Mouse (Mus musculus) liver, embryonic 14.5 days (tissue): ENCODE data around the gene Mcf2l.

Experiments used
- CTCF ChIP-seq: IDR thresholded peaks from 2 replicates; pipeline ENCODE4 v1.5.1; 2016; ENCODE audit warnings: antibody characterized with exemption, low read depth, control low read depth
- EP300 ChIP-seq: IDR thresholded peaks from 2 replicates; pipeline ENCODE4 v1.6.1; 2016; ENCODE audit warnings: antibody characterized with exemption, low read depth

GRCm38 (mm10) chr8:12985259-12985658 lies 111.7 kb downstream of the Mcf2l start:
- no peak for TF ChIP-seq CTCF
- no peak for TF ChIP-seq EP300
